In genomic region chr9:20979181-20979580, GRCm38 (mm10) we compare ENCODE assay signal across 15 mouse cellular contexts. TPM values are rescaled to one million over a fixed set of nuclear protein-coding genes. Genes with fewer than 3 reads are reported as not detected.
DNase-seq lines count a peak whose midpoint lies in the region; ATAC-seq and TF ChIP-seq lines count a peak whose summit lies in the region.
"Had no signal": no experiment of that assay in that cellular context is flagged by ENCODE, and none has a peak within 500 bp of the region (broad histone marks: within the 10 kb centered on the region; RNA-seq: fewer than 3 reads in every experiment).

No protein-coding gene starts in this region.

- H3K4me2 ChIP-seq in heart, embryonic 15.5 days, result no peak overlapping the region
- H3K4me2 ChIP-seq: embryonic facial prominence, embryonic 12.5 days; neural tube, embryonic 15.5 days had no signal

- no peak for DNase-seq in heart, postnatal 4 days
- DNase-seq in A20 (ENCODE audit: low read depth, low spot score) (peak; percentile 57), ES-E14 (ENCODE audit: low read depth, low spot score) (no peak)
- DNase-seq in limb, embryonic 10.5 days (ENCODE audit: low spot score), result no peak
- DNase-seq in layer of hippocampus, adult 11-12 months (ENCODE audit: low spot score), result no peak
- DNase-seq: cerebellum, adult 9-11 months; lung, adult 18-20 months; thymus, postnatal 4 days had no signal

- H3K36me3 ChIP-seq in heart, embryonic 15.5 days, result no peaks in the 10 kb centered on the region
- no peaks in the 10 kb centered on the region for H3K36me3 ChIP-seq in ES-E14 (ENCODE audit: control insufficient read depth, insufficient read depth, low read length, poor library complexity, severe bottlenecking)
- no peaks in the 10 kb centered on the region for H3K36me3 ChIP-seq in limb, embryonic 10.5 days
- H3K36me3 ChIP-seq: embryonic facial prominence, embryonic 12.5 days; neural tube, embryonic 15.5 days had no signal

- no peak for ATAC-seq in heart, embryonic 15.5 days (replicated peaks; ENCODE audit: insufficient number of reproducible peaks, insufficient read depth, low FRiP score, low read depth)
- no peak for ATAC-seq in megakaryocyte-erythroid progenitor cell, adult 5-6 weeks (replicated peaks; ENCODE audit: low FRiP score, low TSS enrichment, poor library complexity, severe bottlenecking)
- ATAC-seq: forebrain, embryonic 14.5 days had no signal

- no peak overlapping the region for H3K4me3 ChIP-seq in heart, embryonic 15.5 days
- H3K4me3 ChIP-seq in ES-E14 (ENCODE audit: insufficient read depth in 1 of 2, low read depth in 1 of 2, low read length in 2 of 2, poor library complexity in 1 of 2, severe bottlenecking in 1 of 2), result no peak overlapping the region
- no peak overlapping the region for H3K4me3 ChIP-seq in limb, embryonic 10.5 days
- H3K4me3 ChIP-seq: embryonic facial prominence, embryonic 12.5 days; layer of hippocampus, adult 2 months; neural tube, embryonic 15.5 days had no signal

- H3K27ac ChIP-seq in heart, embryonic 15.5 days, result peak overlapping the region; percentile 65
- peak overlapping the region; percentile 95 for H3K27ac ChIP-seq in ES-E14 (ENCODE audit: insufficient read depth, low read depth, low read length, poor library complexity, severe bottlenecking)
- peak overlapping the region; percentile 70 for H3K27ac ChIP-seq in limb, embryonic 10.5 days
- H3K27ac ChIP-seq: embryonic facial prominence, embryonic 12.5 days; layer of hippocampus, adult 2 months; neural tube, embryonic 15.5 days had no signal

- 59% methylated on average over 5 of the region's 5 CpGs for WGBS in heart, embryonic 15.5 days
- WGBS in limb, embryonic 10.5 days, result 69% methylated on average over 5 of the region's 5 CpGs

- no peaks in the 10 kb centered on the region for H3K27me3 ChIP-seq in heart, embryonic 15.5 days
- no peaks in the 10 kb centered on the region for H3K27me3 ChIP-seq in limb, embryonic 10.5 days (ENCODE audit: low read depth, poor library complexity, severe bottlenecking)
- H3K27me3 ChIP-seq: embryonic facial prominence, embryonic 12.5 days; neural tube, embryonic 15.5 days had no signal

- 0 out of 2 replicates have a peak overlapping the region, but pooled peaks have one; percentile 6 for H3K9ac ChIP-seq in heart, embryonic 15.5 days
- H3K9ac ChIP-seq in ES-E14 (ENCODE audit: insufficient read depth, low read depth, low read length, poor library complexity, severe bottlenecking), result no peak overlapping the region; the same call in 1 of the 2 replicates
- H3K9ac ChIP-seq: embryonic facial prominence, embryonic 12.5 days; neural tube, embryonic 15.5 days had no signal

- H3K4me1 ChIP-seq in heart, embryonic 15.5 days (replicated peaks), result peaks cover 42% of the 10 kb centered on the region
- H3K4me1 ChIP-seq in ES-E14 (ENCODE audit: control insufficient read depth in 2 of 2, insufficient read depth in 2 of 2, low read length in 2 of 2, poor library complexity in 1 of 2), result peaks cover 19 to 28% of the 10 kb centered on the region in 2 experiments
- peaks cover 53% of the 10 kb centered on the region for H3K4me1 ChIP-seq in limb, embryonic 10.5 days

- in situ Hi-C loops in ES-E14 (cut with MboI; ENCODE audit: low sequenced_read_pairs in 2 of 2, unreplicated experiment in 2 of 2), result no loop called here

- no peaks in the 10 kb centered on the region for H3K9me3 ChIP-seq in heart, embryonic 15.5 days (replicated peaks)
- H3K9me3 ChIP-seq in ES-E14 (ENCODE audit: control insufficient read depth, insufficient read depth, low read depth, low read length), result no peaks in the 10 kb centered on the region
- no peaks in the 10 kb centered on the region for H3K9me3 ChIP-seq in limb, embryonic 10.5 days (replicated peaks)
- H3K9me3 ChIP-seq: embryonic facial prominence, embryonic 12.5 days; neural tube, embryonic 15.5 days had no signal

TF ChIP-seq in ES-E14, 5 proteins besides CTCF, POLR2A, EP300 and RAD21:
- no peak for TF ChIP-seq HCFC1 (IDR thresholded peaks at IDR 0.05; ENCODE audit: borderline replicate concordance, insufficient read depth, low read length)
- peak; percentile 98 for TF ChIP-seq MAFK (IDR thresholded peaks at IDR 0.05; ENCODE audit: insufficient read depth, low read depth, low read length)

RNA-seq across cellular contexts. Expression of gene S1pr2, which starts 2.6 kb away (rescaled TPM):
- polyA plus RNA-seq in heart, embryonic 15.5 days (2015; fragmentation: Nextera tagmentation; extraction: Ambion mirVana), result 16.9 and 26.6 TPM in 2 replicates
- 10 to 100 TPM in 1 of 2 experiments, 1 to 10 TPM in 1; 8.4 to 11.1 TPM for total RNA-seq in heart, postnatal 4 days (2021)
- 35.7 and 62.4 TPM in 2 replicates for total RNA-seq in ES-E14 (2012; rRNA removed)
- 47.6 and 53.7 TPM in 2 replicates for polyA plus RNA-seq in limb, embryonic 10.5 days (2016; fragmentation: Nextera tagmentation; extraction: Ambion mirVana)
- total RNA-seq in megakaryocyte-erythroid progenitor cell, adult 5-6 weeks (2014; fragmentation: Nextera tagmentation), result 1.7 and 3.4 TPM in 2 replicates
- total RNA-seq in megakaryocyte-erythroid progenitor cell, adult 5-6 weeks (2017), result 0.46 TPM in 1 of 2 replicates, not detected in the other

RNA-seq across cellular contexts. Expression of gene Dnmt1, which starts 19.5 kb away (rescaled TPM):
- 41.7 and 61.2 TPM in 2 replicates for polyA plus RNA-seq in heart, embryonic 15.5 days (2015; fragmentation: Nextera tagmentation; extraction: Ambion mirVana)
- total RNA-seq in heart, postnatal 4 days (2021), result 10 to 100 TPM; 66.7 to 68.2 TPM
- total RNA-seq in ES-E14 (2012; rRNA removed), result 122 and 124 TPM in 2 replicates
- polyA plus RNA-seq in limb, embryonic 10.5 days (2016; fragmentation: Nextera tagmentation; extraction: Ambion mirVana), result 173 and 178 TPM in 2 replicates
- total RNA-seq in megakaryocyte-erythroid progenitor cell, adult 5-6 weeks (2014; fragmentation: Nextera tagmentation), result 163 and 192 TPM in 2 replicates
- 190 and 210 TPM in 2 replicates for total RNA-seq in megakaryocyte-erythroid progenitor cell, adult 5-6 weeks (2017)

RNA-seq across cellular contexts. Expression of gene Mrpl4, which starts 23.4 kb away (rescaled TPM):
- 136 and 147 TPM in 2 replicates for polyA plus RNA-seq in heart, embryonic 15.5 days (2015; fragmentation: Nextera tagmentation; extraction: Ambion mirVana)
- total RNA-seq in heart, postnatal 4 days (2021), result 10 to 100 TPM; 85.7 to 98.0 TPM
- total RNA-seq in ES-E14 (2012; rRNA removed), result 80.8 and 89.5 TPM in 2 replicates
- 177 and 190 TPM in 2 replicates for polyA plus RNA-seq in limb, embryonic 10.5 days (2016; fragmentation: Nextera tagmentation; extraction: Ambion mirVana)
- total RNA-seq in megakaryocyte-erythroid progenitor cell, adult 5-6 weeks (2014; fragmentation: Nextera tagmentation), result 66.2 and 78.8 TPM in 2 replicates
- total RNA-seq in megakaryocyte-erythroid progenitor cell, adult 5-6 weeks (2017), result 23.7 and 43.3 TPM in 2 replicates

RNA-seq across cellular contexts. Expression of gene Icam1, which starts 36.6 kb away (rescaled TPM):
- polyA plus RNA-seq in heart, embryonic 15.5 days (2015; fragmentation: Nextera tagmentation; extraction: Ambion mirVana), result 13.2 and 24.9 TPM in 2 replicates
- total RNA-seq in heart, postnatal 4 days (2021), result 1 to 10 TPM; 8.0 to 8.5 TPM
- total RNA-seq in ES-E14 (2012; rRNA removed), result 153 and 310 TPM in 2 replicates
- polyA plus RNA-seq in limb, embryonic 10.5 days (2016; fragmentation: Nextera tagmentation; extraction: Ambion mirVana), result 6.2 and 7.6 TPM in 2 replicates
- total RNA-seq in megakaryocyte-erythroid progenitor cell, adult 5-6 weeks (2014; fragmentation: Nextera tagmentation), result 1.9 and 3.4 TPM in 2 replicates
- total RNA-seq in megakaryocyte-erythroid progenitor cell, adult 5-6 weeks (2017), result 3.6 TPM in 2 replicates

RNA-seq across cellular contexts. Expression of gene Icam4, which starts 50.0 kb away (rescaled TPM):
- polyA plus RNA-seq in heart, embryonic 15.5 days (2015; fragmentation: Nextera tagmentation; extraction: Ambion mirVana), result 1.9 and 2.8 TPM in 2 replicates
- under 1 TPM; 0.27 to 0.93 TPM for total RNA-seq in heart, postnatal 4 days (2021)
- 1.5 and 3.1 TPM in 2 replicates for total RNA-seq in ES-E14 (2012; rRNA removed)
- 5.1 and 5.4 TPM in 2 replicates for polyA plus RNA-seq in limb, embryonic 10.5 days (2016; fragmentation: Nextera tagmentation; extraction: Ambion mirVana)
- total RNA-seq in megakaryocyte-erythroid progenitor cell, adult 5-6 weeks (2014; fragmentation: Nextera tagmentation), result 34.3 and 38.9 TPM in 2 replicates
- 16.3 and 40.0 TPM in 2 replicates for total RNA-seq in megakaryocyte-erythroid progenitor cell, adult 5-6 weeks (2017)
- total RNA-seq: gastrocnemius, postnatal 4 days had no signal
- polyA plus RNA-seq: forebrain, embryonic 14.5 days; neural tube, embryonic 15.5 days had no signal
